Mouse (Mus musculus) left cerebral cortex, adult 9 months (tissue): ENCODE data around the gene 4933430I17Rik.

Source experiments
- DNase-seq, 2 experiments: peaks; one replicate each; pipeline ENCODE4 v3.0.0; 2022; ENCODE audit warnings: low spot score in 2 of 2

4933430I17Rik gene

DNA sequence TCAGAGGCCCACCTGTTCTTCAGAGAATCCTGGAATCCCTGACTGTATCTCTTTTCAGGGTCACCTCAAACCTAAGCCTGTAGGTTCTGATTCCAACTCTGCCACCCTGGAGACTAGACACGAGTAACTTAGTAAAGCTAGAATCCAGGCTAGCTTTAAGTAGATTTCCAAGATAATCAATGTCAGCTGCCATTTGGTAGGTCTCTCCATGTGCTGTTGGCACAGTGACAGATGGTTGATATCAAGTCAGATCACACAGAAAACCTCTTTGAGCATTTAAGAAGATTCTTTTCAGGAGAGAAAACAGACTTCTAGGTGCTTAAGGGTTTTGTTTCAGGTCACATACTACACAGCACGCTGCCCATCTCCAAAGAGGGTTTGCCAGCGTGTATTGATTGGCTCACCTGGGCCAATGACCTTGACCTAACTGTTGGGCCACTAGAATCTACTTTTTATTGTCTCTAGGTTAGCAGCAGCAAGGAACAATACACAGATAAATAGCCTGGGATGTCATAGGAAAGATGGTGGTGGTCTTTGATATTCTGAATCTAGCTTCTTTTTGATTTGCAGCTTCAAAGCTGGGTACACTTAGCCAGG is 21.7 kb upstream of the 4933430I17Rik start, which contains the start of gene Hdhd3:
TSS of gene Hdhd3 (minus strand) at position 94 of the 597 bp plus-strand sequence.
- DNase-seq: no peak

DNA sequence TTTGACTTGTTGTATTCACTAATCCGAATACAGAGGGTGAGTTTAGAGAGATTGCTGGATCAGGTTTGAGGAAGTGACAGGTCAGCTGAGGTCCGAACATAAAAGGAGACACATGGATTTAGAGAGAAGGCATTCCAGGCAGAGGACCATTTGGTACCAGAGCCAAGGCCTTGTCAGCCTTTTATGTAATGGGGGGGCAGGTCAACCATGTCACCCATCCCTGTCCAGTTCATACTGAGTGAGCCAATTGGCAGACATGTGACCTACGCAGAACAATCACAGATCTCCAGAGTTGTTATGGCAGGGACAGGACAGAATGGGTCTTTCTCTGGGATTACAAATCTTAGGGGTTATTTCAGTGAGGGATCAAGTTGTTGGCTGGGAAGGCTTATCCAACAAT is 19.2 kb upstream of the 4933430I17Rik start:
- no peak for DNase-seq

DNA sequence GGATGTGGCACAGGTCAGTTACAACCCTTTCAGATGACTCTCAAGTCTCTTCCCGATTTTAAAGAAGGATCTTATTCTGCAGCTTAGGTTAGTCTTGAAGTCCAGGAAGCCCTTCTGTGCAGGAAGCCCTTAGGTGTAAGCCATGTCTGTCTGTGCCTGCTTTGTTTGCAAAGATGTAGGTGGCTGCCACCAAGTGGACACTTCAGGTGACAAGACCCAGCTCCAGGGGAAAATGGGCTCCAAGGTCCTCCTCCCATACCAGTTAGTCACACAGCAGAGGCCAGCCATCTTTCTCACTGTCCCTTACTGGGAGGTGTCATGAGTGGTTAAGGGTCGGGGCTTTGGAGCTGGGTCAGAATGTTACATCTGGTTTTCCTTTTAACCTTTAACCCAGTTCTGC is 18.4 kb upstream of the 4933430I17Rik start:
- DNase-seq: no peak

GRCm38 (mm10) chr4:62508839-62509238 is 16.3 kb upstream of the 4933430I17Rik start:
- no peak for DNase-seq

- DNase-seq: no peak
These were observed 15.2 kb upstream of the 4933430I17Rik start for GRCm38 (mm10) chr4:62509946-62510345.

GRCm38 (mm10) chr4:62513998-62514506 is 11.1 kb upstream of the 4933430I17Rik start:
- DNase-seq: no peak

- no peak for DNase-seq
These were observed 10.2 kb upstream of the 4933430I17Rik start for GRCm38 (mm10) chr4:62514995-62515394.

DNA sequence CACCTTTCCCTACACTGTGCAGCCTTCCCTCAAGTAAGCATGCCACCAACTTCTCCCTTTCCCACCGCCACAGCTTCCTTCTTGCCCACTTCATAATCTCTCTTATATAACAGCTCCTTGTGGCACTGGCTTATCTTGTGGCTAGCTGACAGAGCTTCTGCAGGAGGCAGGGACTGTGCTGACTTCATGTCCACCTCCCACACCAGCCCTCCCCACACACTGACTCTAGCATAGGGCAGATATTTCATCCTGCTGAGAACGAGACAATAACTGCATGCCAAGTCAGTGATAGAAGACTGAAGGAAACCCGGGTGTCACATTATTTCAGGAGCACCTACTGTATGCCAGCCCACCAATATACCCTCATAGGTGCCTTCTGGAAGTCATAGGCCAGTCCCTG is 9.7 kb upstream of the 4933430I17Rik start:
- no peak for DNase-seq

DNA sequence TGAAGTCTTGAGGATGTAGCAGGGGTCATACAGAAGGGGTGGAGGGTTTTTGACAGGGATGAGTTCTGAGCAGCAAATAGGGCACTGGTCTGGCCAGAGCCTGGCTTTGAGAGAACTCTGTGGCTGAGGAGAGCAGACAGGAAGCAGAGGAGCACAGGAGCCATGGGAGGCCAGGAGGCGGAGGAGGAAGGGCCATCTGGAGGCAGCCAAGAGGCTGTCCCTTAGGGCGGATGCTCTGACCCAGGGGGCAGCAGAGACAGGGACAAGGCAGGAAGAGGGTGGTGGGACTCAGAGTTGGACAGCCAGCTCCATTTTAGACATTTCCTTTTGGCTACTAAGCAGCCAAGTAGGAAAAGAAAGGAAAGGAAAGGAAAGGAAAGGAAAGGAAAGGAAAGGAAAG is 9.1 kb upstream of the 4933430I17Rik start:
- no peak for DNase-seq

GRCm38 (mm10) chr4:62516579-62516978 is 8.6 kb upstream of the 4933430I17Rik start:
- no peak for DNase-seq

- DNase-seq: no peak
These were observed 8.1 kb upstream of the 4933430I17Rik start for GRCm38 (mm10) chr4:62517046-62517445.

DNA sequence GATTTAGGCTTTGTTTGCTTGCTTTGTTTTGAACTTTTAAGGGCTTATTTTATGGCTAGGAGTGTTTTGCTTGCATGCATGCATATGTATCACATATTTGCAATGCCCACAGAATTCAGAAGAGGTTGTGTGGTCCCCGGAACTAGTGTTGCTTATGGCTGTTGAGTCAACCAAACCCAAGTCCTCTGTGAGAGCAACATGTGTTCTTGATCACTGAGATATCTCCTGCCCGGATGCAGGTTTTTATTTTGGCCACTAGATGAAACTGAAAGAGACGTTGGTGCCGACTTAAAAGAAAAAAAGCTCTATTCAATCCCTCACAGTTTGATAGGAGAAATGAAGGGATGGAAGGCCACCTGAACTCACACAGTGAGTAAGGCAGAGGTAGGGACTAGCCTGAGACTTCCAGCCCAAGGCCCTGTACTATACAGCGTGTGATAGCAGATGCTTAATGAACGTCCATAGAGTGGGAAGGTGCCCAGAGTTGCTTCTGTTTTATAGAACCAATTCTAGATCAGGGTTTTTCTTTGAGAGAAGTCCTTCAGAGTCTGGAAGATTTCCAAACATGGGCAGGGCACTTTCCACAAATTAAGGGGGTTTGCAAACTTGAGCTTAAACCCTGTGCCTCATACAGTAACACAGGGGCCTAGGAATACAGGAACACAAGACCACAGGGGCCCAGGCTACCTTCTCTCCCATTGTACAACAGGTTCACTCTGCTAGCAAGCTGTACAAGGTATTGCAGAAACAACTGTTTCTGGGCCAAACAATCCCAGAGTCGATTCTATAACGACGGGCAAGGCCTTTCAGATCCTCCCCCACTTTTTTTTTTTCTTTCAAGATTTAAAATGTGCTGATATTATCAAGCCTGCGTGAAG is 7.4 kb upstream of the 4933430I17Rik start:
- DNase-seq: no peak

GRCm38 (mm10) chr4:62518416-62519121 is 6.6 kb upstream of the 4933430I17Rik start:
- DNase-seq: no peak

DNA sequence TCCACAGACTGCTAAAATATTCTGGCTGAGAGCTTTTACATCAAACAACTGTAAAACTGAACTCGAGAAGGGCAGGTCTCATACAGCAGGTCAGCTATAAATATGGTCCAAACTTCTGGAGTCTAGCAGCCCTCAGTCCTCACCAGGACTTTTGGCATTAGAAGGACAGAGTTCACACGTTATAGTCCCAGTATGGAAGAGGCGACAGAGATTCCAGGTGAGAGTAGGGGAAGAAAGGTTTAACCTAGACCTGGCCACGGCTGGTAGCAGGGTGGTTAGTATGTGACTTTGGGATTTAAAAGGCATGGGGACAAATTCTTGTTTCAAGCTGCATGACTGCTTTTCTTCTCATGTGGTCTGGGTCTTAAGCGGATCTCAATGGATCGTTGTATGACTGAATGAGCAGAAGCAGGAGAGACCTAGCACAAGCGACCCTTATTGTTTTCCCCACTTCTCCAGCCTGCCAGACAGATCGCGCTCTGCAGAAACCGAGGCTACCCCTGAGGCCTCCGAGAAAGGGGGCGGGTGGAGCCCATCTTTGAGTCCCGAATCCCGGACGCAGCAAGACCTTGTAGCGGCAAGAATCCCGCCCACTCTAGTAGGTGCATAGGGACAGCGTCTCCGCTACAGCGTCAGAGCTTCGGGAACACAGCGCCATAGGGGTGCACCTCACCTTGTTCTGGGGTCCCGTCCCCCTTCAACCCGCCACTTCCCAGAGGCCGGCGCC is 5.9 kb upstream of the 4933430I17Rik start:
- no peak for DNase-seq

DNA sequence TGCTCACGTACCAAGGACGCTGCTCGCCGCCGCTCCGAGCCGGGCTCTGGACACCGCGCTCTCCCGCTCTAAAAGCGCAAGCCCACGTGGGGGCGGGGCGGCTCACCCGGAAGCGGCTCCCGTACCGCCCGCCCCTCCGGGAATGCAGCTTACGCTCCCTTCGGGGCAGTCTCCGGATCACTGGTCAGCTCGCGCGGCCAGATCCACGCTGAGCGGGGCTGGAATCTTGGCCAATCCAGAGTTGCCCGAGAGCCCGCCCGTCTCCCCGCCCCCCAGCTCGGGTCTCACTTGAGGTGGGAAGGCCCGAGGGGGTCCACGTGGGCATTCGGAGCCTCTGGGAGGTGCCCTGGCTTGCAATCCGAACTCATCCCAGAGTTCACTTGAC is 5.3 kb upstream of the 4933430I17Rik start, which contains the start of gene Alad:
TSS of gene Alad (minus strand) at position 70 of the 385 bp plus-strand sequence.
- peak in 1 of 2 experiments; percentile 74 for DNase-seq

- no peak for DNase-seq
These were observed 4.2 kb upstream of the 4933430I17Rik start for GRCm38 (mm10) chr4:62520892-62521400.

GRCm38 (mm10) chr4:62525489-62525811 is 281 bp downstream of the 4933430I17Rik start:
- no peak for DNase-seq

DNA sequence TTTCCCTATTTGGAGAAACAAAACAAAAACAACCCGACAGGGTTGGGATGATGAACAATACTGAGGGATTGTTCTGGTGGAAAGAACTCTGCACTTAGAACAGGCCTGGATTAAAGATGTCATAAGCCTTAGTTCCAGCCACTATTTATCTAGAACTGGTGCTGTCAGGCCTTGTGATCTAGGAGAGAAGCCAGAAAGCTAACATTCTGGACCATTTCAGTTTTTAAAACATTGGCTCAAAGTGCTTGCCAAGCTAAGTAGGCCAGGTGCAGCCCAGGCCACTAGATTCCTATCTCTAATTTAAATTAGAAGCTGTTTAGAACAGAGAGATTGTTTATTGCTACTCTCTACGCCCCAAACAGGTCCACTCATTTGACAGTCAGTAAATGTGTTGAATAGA is 1.1 kb downstream of the 4933430I17Rik start:
- DNase-seq: no peak

DNA sequence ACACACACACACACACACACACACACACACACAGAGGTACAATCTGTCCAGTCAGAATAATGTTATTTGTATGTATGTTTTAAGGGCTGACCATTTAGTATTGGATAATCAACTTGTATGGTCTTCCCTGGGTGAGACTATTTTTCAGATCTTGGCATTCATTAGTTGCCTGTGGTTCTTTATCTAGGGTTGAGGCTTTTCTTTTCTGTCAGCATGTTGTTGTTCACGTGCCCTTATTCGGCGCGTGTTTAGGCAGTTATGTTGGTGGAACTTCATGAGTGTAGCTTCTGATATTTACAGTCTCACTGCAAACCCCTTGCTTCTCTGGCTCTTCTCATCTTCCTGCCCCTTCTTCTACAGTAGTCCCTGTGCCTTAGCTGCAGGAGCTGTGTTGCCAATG is 2.5 kb downstream of the 4933430I17Rik start:
- DNase-seq: no peak

DNA sequence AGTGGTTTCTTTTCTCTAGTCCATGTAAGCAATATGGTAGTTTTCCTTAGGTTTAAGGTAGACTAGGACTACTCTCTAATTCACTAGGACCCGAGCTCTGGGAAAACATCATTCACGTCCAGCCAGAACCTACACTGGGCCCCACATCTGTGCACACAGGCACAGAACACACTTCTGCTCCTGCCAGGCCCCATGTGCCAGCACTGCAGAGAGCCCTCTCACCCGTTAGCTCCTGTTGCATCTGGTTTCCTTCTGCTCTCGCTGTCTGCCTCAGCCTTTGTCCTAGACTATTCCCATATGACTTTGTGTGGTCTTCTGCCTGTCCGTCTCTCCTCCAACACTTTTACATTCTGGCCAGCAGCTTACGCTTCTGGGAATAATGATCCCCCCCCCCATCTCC is 8.6 kb downstream of the 4933430I17Rik start:
- no peak for DNase-seq

DNA sequence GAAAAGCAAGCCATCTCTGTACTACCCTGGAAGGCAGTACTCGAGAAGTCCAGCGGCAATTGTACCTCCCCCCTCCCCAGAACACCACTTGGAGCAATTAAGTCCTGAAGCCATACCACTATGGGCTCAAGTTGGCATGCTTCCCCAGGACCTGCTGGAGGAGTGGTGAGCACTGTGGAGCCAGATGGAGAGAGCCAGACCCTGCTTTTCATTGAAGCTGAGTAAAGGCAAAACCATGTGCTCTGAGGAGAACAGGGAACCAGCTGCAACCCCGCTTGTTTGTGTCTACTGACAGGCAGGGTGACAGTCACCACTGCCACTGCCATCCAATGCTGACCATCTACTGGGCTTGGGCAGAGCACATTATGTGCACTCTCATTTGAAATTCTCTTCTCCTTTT is 16.6 kb downstream of the 4933430I17Rik start:
- no peak for DNase-seq
